Mouse (Mus musculus) subcutaneous adipose tissue, adult 2 months (tissue): ENCODE data around the gene Ppm1d. TPM values are rescaled to one million over a fixed set of nuclear protein-coding genes. Genes with fewer than 3 reads are reported as not detected.

Experiments used
- polyA plus RNA-seq: library from polyadenylated mRNA; depleted of rRNA; stranded (reverse); fragments of >200 nt; gene quantifications from 2 replicates; pipeline ENCODE4 v1.2.3, GENCODE M21; 2012; ENCODE audit warnings: low replicate concordance; rRNA removed

Ppm1d gene
- polyA plus RNA-seq: 4.9 and 9.2 TPM in 2 replicates

DNA sequence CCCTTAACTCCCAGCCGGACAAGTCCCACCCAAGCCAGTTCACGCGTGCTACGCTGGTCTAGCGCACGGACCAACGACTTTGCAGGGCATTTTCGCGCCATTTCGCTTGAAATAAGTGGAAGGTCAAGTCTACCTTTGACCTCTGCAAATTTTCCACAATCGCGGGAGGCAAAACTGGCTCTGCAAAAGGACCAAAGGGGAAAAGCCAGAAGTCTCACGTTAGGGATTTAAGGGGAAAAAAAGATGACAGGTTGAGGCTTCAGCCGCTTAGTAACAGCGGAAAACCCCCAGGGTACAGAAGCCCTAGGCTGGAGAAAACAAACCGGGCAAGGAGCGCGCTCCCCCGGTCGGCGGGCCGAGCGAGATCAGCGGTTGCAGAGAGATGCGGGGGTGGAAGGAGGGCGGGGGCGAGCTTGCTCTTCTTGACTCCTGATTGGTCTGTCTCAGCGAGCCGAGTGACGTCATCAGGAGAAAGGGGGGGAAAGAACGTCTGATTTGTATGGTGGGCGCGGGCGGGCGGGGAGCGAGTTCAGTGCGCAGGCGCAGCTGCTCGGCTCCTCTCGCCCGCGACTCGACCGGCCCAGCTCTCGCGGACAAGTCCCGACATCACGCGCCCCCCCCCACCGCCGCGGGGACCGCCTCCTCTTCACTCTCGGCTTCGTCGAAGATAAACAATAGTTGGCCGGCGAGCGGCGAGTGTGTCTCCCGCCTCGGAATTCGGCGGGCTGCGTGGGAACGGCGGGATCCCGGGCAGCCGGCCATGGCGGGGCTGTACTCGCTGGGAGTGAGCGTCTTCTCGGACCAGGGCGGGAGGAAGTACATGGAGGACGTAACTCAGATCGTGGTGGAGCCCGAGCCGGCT is at the start of gene Ppm1d:
TSS of gene Ppm1d (plus strand) at position 532 of the 862 bp plus-strand sequence.

DNA sequence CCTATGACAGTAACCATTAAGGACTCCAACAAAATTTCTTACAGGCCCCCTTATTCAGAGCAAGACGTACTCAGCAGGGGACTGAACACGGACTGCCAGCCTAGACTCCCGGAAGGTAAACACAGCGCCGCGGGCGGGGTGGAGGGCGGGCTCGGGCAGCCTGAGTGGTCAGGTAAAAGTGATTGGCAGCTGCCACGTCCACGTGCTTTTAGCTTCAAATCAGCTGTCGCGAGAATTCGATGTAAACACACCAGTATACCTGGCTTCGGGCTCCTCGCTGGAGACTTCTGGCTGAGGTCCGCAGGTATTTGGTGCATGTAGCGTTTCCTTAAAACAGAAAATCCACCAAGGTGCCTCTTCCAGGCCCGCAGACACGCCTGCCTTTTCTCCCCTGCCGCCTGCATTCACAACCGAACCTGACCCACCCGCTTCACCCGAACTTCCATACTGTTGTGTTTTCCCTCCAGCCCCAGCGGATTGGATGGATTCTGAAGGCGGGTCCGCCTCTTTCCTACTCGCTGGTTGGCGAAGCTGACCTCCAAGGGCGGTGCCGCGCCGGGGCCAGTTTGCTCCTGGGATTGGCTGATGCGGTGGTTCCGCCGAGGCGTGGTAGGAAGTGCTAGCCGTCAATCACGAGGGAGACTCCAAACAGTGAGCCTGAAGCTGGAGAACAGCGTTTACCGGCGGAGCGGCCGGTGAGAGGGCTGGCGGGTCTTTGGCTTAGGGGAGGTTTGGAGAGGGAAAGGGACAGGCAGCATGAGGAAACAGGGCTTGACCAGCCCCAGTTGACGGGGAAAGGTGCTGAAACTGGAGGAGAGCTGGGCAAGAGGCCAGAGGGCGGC is 41.7 kb downstream of the Ppm1d start, which contains the start of gene Bcas3:
TSS of gene Bcas3 (plus strand) at position 629 of the 842 bp plus-strand sequence.

Other genes with a start within 250 kb of the Ppm1d start
- 7.2 and 7.4 TPM in 2 replicates for gene Usp32, start 171.1 kb upstream of the Ppm1d start, polyA plus RNA-seq
- gene 1700125H20Rik, start 140.8 kb upstream of the Ppm1d start, polyA plus RNA-seq: not detected in 2 replicates
- gene Appbp2, start 76.1 kb upstream of the Ppm1d start, polyA plus RNA-seq: 12.6 and 16.8 TPM in 2 replicates
- gene Bcas3, start 41.9 kb downstream of the Ppm1d start, polyA plus RNA-seq: 31.8 and 36.0 TPM in 2 replicates